Mouse (Mus musculus) heart, embryonic 13.5 days (tissue): Measurements from ENCODE around the gene Kcnq4. TPM values are rescaled to one million over a fixed set of nuclear protein-coding genes. Genes with fewer than 3 reads are reported as not detected.

Experiments
- ATAC-seq: fragments of 200-750 bp; cut with Nextera tagmentation; 2 replicates; pipeline ENCODE4 v1.8.0; 2017; ENCODE audit warnings: moderate TSS enrichment; ENCODE audit not compliant: insufficient number of reproducible peaks, low FRiP score, low TSS enrichment; ENCODE audit errors: extremely low read depth
- H3K27ac ChIP-seq: fragments of 300-500 bp; sonication (generic); replicated peaks from 2 replicates; pipeline ENCODE4 v1.5.1; 2015; ENCODE audit warnings: moderate library complexity, mild to moderate bottlenecking, inconsistent platforms
- H3K27me3 ChIP-seq: fragments of 300-500 bp; sonication (generic); replicated peaks from 2 replicates; pipeline ENCODE4 v1.6.1; 2015; ENCODE audit warnings: mild to moderate bottlenecking, inconsistent platforms
- H3K36me3 ChIP-seq: fragments of 300-500 bp; sonication (generic); 2 replicates; pipeline ENCODE4 v1.6.1; 2015; ENCODE audit warnings: mild to moderate bottlenecking, inconsistent platforms
- H3K4me1 ChIP-seq: fragments of 300-500 bp; sonication (generic); 2 replicates; pipeline ENCODE4 v1.6.1; 2015; ENCODE audit warnings: inconsistent platforms
- H3K4me2 ChIP-seq: fragments of 300-500 bp; sonication (generic); 2 replicates; pipeline ENCODE4 v1.6.1; 2015; ENCODE audit warnings: inconsistent platforms, mild to moderate bottlenecking, moderate library complexity
- H3K4me3 ChIP-seq: fragments of 300-500 bp; sonication (generic); 2 replicates; pipeline ENCODE4 v1.5.1; 2015; ENCODE audit warnings: moderate library complexity, mild to moderate bottlenecking, inconsistent platforms
- H3K9ac ChIP-seq: fragments of 300-500 bp; sonication (generic); 2 replicates; pipeline ENCODE4 v1.6.1; 2015; ENCODE audit warnings: inconsistent platforms, mild to moderate bottlenecking, moderate library complexity
- H3K9me3 ChIP-seq: fragments of 300-500 bp; sonication (generic); 2 replicates; pipeline ENCODE4 v1.6.1; 2016; ENCODE audit warnings: inconsistent platforms
- whole genome bisulfite sequencing: fragments of 180-500 bp; shearing (Covaris S2); methylation state at CpG from one replicate; pipeline ENCODE4 v1.1.7; 2015; ENCODE audit warnings: mixed read lengths; 5-methylcytosine and 5-hydroxymethylcytosine counted together
- polyA plus RNA-seq: library from polyadenylated mRNA; unstranded; fragments of >200 nt; fragmentation: Nextera tagmentation; extraction: Ambion mirVana; gene quantifications from 2 replicates; pipeline ENCODE4 v1.2.1, GENCODE M21; 2015

The Kcnq4 gene
- polyA plus RNA-seq, 1 experiment from 2014 or later = 0.83 TPM

- Histone ChIP-seq H3K4me3 (no peak overlapping the region), H3K36me3 (no peaks in the 10 kb centered on the region), H3K27me3 (peaks cover 59% of the 10 kb centered on the region), H3K9me3 (no peaks in the 10 kb centered on the region), H3K4me2 (no peak overlapping the region), H3K9ac (no peak overlapping the region), H3K4me1 (peaks cover 15% of the 10 kb centered on the region), H3K27ac (no peak overlapping the region)
- no peak for ATAC-seq
- WGBS = 30% methylated on average over 5 of the region's 5 CpGs
These were observed 29.3 kb downstream of the Kcnq4 start for GRCm38 (mm10) chr4:120719152-120719551.

- no peak overlapping the region for H3K9ac ChIP-seq
These were observed 30.8 kb downstream of the Kcnq4 start for GRCm38 (mm10) chr4:120717591-120717990.

GRCm38 (mm10) chr4:120716765-120717164 is 31.6 kb downstream of the Kcnq4 start:
- no peak for ATAC-seq
- no peak overlapping the region for H3K27ac ChIP-seq
- peak overlapping the region; percentile 49 for H3K4me3 ChIP-seq
- peaks cover 75% of the 10 kb centered on the region for H3K27me3 ChIP-seq
- 11% methylated on average over 12 of the region's 12 CpGs for WGBS
- H3K9me3 ChIP-seq = no peaks in the 10 kb centered on the region
- peak overlapping the region; percentile 57 for H3K9ac ChIP-seq
- peaks cover 15% of the 10 kb centered on the region for H3K4me1 ChIP-seq
- H3K4me2 ChIP-seq = peak overlapping the region; percentile 76
- no peaks in the 10 kb centered on the region for H3K36me3 ChIP-seq

More at GRCm38 (mm10) chr4:120717591-120717990, 30.8 kb downstream of the Kcnq4 start:
- H3K27me3 ChIP-seq = peaks cover 72% of the 10 kb centered on the region
- WGBS = 59% methylated on average over 8 of the region's 8 CpGs
- no peaks in the 10 kb centered on the region for H3K9me3 ChIP-seq
- no peaks in the 10 kb centered on the region for H3K36me3 ChIP-seq
- no peak overlapping the region for H3K4me2 ChIP-seq
- H3K4me3 ChIP-seq = no peak overlapping the region
- H3K27ac ChIP-seq = no peak overlapping the region
- ATAC-seq = no peak
- peaks cover 15% of the 10 kb centered on the region for H3K4me1 ChIP-seq

- peak; percentile 81 for ATAC-seq
- Histone ChIP-seq H3K27me3 (peaks cover 80% of the 10 kb centered on the region), H3K9ac (peak overlapping the region; percentile 57; the same call in 1 of the 2 replicates), H3K27ac (no peak overlapping the region), H3K4me1 (peaks cover 15% of the 10 kb centered on the region), H3K36me3 (no peaks in the 10 kb centered on the region), H3K9me3 (no peaks in the 10 kb centered on the region), H3K4me2 (peak overlapping the region; percentile 76), H3K4me3 (peak overlapping the region; percentile 49)
- under 1% methylated on average over 12 of the region's 12 CpGs for WGBS
These were observed 32.3 kb downstream of the Kcnq4 start for GRCm38 (mm10) chr4:120716141-120716571.

GRCm38 (mm10) chr4:120713856-120714497 is 34.4 kb downstream of the Kcnq4 start:
- no peaks in the 10 kb centered on the region for H3K9me3 ChIP-seq
- WGBS = 64% methylated on average over 6 of the region's 6 CpGs
- peaks cover 15% of the 10 kb centered on the region for H3K4me1 ChIP-seq
- H3K4me3 ChIP-seq = no peak overlapping the region
- ATAC-seq = peak; percentile 39
- H3K27ac ChIP-seq = no peak overlapping the region
- no peaks in the 10 kb centered on the region for H3K36me3 ChIP-seq
- H3K9ac ChIP-seq = no peak overlapping the region
- peak overlapping the region; percentile 9; the same call in 1 of the 2 replicates for H3K4me2 ChIP-seq
- peaks cover 98% of the 10 kb centered on the region for H3K27me3 ChIP-seq

- 91% methylated on average over 6 of the region's 6 CpGs for WGBS
- peaks cover 98% of the 10 kb centered on the region for H3K27me3 ChIP-seq
These were observed 35.4 kb downstream of the Kcnq4 start for GRCm38 (mm10) chr4:120713021-120713420.

GRCm38 (mm10) chr4:120712236-120712635 is 36.2 kb downstream of the Kcnq4 start:
- H3K9ac ChIP-seq = no peak overlapping the region
- H3K4me2 ChIP-seq = no peak overlapping the region
- no peak overlapping the region for H3K4me3 ChIP-seq
- peaks cover 97% of the 10 kb centered on the region for H3K27me3 ChIP-seq
- peaks cover 15% of the 10 kb centered on the region for H3K4me1 ChIP-seq
- no peaks in the 10 kb centered on the region for H3K9me3 ChIP-seq
- ATAC-seq = no peak
- WGBS = 77% methylated on average over 12 of the region's 12 CpGs
- no peak overlapping the region for H3K27ac ChIP-seq
- H3K36me3 ChIP-seq = no peaks in the 10 kb centered on the region

More at GRCm38 (mm10) chr4:120713021-120713420, 35.4 kb downstream of the Kcnq4 start:
- no peak overlapping the region for H3K9ac ChIP-seq
- H3K36me3 ChIP-seq = no peaks in the 10 kb centered on the region
- H3K4me2 ChIP-seq = no peak overlapping the region
- no peak overlapping the region for H3K4me3 ChIP-seq
- no peak overlapping the region for H3K27ac ChIP-seq
- H3K9me3 ChIP-seq = no peaks in the 10 kb centered on the region
- H3K4me1 ChIP-seq = peaks cover 15% of the 10 kb centered on the region
- ATAC-seq = no peak

GRCm38 (mm10) chr4:120702511-120702910 is 45.9 kb downstream of the Kcnq4 start:
- H3K27ac ChIP-seq = no peak overlapping the region
- H3K9me3 ChIP-seq = no peaks in the 10 kb centered on the region
- no peak for ATAC-seq
- H3K4me1 ChIP-seq = peaks cover 24% of the 10 kb centered on the region
- H3K4me3 ChIP-seq = no peak overlapping the region
- WGBS = 94% methylated on average over 2 of the region's 2 CpGs
- H3K27me3 ChIP-seq = peaks cover 77% of the 10 kb centered on the region
- no peak overlapping the region for H3K9ac ChIP-seq
- H3K4me2 ChIP-seq = no peak overlapping the region
- H3K36me3 ChIP-seq = no peaks in the 10 kb centered on the region

GRCm38 (mm10) chr4:120702056-120702455 is 46.4 kb downstream of the Kcnq4 start:
- Histone ChIP-seq H3K9me3 (no peaks in the 10 kb centered on the region), H3K27me3 (peaks cover 80% of the 10 kb centered on the region), H3K27ac (no peak overlapping the region), H3K4me1 (peaks cover 24% of the 10 kb centered on the region), H3K36me3 (no peaks in the 10 kb centered on the region), H3K4me3 (no peak overlapping the region), H3K9ac (no peak overlapping the region), H3K4me2 (no peak overlapping the region)
- WGBS = 73% methylated on average over 8 of the region's 8 CpGs
- ATAC-seq = no peak

- H3K4me3 ChIP-seq = no peak overlapping the region
- H3K9ac ChIP-seq = no peak overlapping the region
- H3K27ac ChIP-seq = no peak overlapping the region
- WGBS = 80% methylated on average over 3 of the region's 3 CpGs
- ATAC-seq = no peak
- peaks cover 88% of the 10 kb centered on the region for H3K27me3 ChIP-seq
- no peaks in the 10 kb centered on the region for H3K36me3 ChIP-seq
- H3K4me2 ChIP-seq = no peak overlapping the region
- H3K4me1 ChIP-seq = peaks cover 24% of the 10 kb centered on the region
- no peaks in the 10 kb centered on the region for H3K9me3 ChIP-seq
These were observed 47.2 kb downstream of the Kcnq4 start for GRCm38 (mm10) chr4:120701180-120701579.

- H3K9ac ChIP-seq = no peak overlapping the region
- H3K4me3 ChIP-seq = peak overlapping the region; percentile 25
- H3K27me3 ChIP-seq = peaks cover 98% of the 10 kb centered on the region
- H3K4me1 ChIP-seq = peaks cover 8% of the 10 kb centered on the region; the same call in 1 of the 2 replicates
- H3K4me2 ChIP-seq = peak overlapping the region; percentile 48
- WGBS = 14% methylated on average over 33 of the region's 35 CpGs
- H3K27ac ChIP-seq = no peak overlapping the region
- H3K36me3 ChIP-seq = no peaks in the 10 kb centered on the region
- ATAC-seq = no peak
- no peaks in the 10 kb centered on the region for H3K9me3 ChIP-seq
These were observed 50.5 kb downstream of the Kcnq4 start for GRCm38 (mm10) chr4:120697799-120698484.
